Mouse (Mus musculus) ES-Bruce4 (cell line): ENCODE data around the gene Pipox. TPM values are rescaled to one million over a fixed set of nuclear protein-coding genes. Genes with fewer than 3 reads are reported as not detected.

Experiments used
- H3K27ac ChIP-seq: 2 replicates; pipeline ENCODE4 v1.5.1; 2012; ENCODE audit warnings: low read length, inconsistent platforms; ENCODE audit not compliant: insufficient read depth
- H3K27me3 ChIP-seq: 2 replicates; pipeline ENCODE4 v1.6.1; 2012; ENCODE audit warnings: mild to moderate bottlenecking, low read length, inconsistent platforms; ENCODE audit not compliant: control insufficient read depth, poor library complexity, insufficient read depth, severe bottlenecking
- H3K36me3 ChIP-seq: 2 replicates; pipeline ENCODE4 v1.6.1; 2012; ENCODE audit warnings: inconsistent platforms, mild to moderate bottlenecking, low read length, moderate library complexity; ENCODE audit not compliant: control insufficient read depth, poor library complexity, insufficient read depth, severe bottlenecking
- H3K4me1 ChIP-seq: one replicate; pipeline ENCODE4 v1.8.1; 2011; ENCODE audit warnings: low read length; ENCODE audit not compliant: control insufficient read depth, insufficient read depth
- H3K4me3 ChIP-seq: 2 replicates; pipeline ENCODE4 v1.5.1; 2011; ENCODE audit warnings: low read depth, mild to moderate bottlenecking, low read length
- H3K9ac ChIP-seq: 2 replicates; pipeline ENCODE4 v1.6.1; 2012; ENCODE audit warnings: low read depth, mild to moderate bottlenecking, inconsistent platforms; ENCODE audit not compliant: poor library complexity, severe bottlenecking
- H3K9me3 ChIP-seq: replicated peaks from 2 replicates; pipeline ENCODE4 v1.6.1; 2012; ENCODE audit warnings: mild to moderate bottlenecking, low read length, inconsistent platforms; ENCODE audit not compliant: control insufficient read depth, poor library complexity, insufficient read depth, severe bottlenecking
- CTCF ChIP-seq: IDR thresholded peaks from one replicate; pipeline ENCODE4 v1.8.1; 2011; ENCODE audit warnings: low read depth, low read length
- EP300 ChIP-seq: IDR thresholded peaks from 2 replicates; pipeline ENCODE4 v1.6.1; 2011; ENCODE audit warnings: low read depth, low read length; ENCODE audit not compliant: insufficient read depth
- POLR2A ChIP-seq: IDR thresholded peaks from one replicate; pipeline ENCODE4 v1.8.1; 2011; ENCODE audit warnings: low read length; ENCODE audit not compliant: insufficient read depth
- polyA plus RNA-seq: library from polyadenylated mRNA; stranded (reverse); fragments of >200 nt; gene quantifications from 2 replicates; pipeline ENCODE4 v1.2.4, GENCODE M21; 2011; ENCODE audit warnings: low read depth; ENCODE audit not compliant: missing spikeins, insufficient read depth, insufficient read length

The Pipox gene
- polyA plus RNA-seq, 1 experiment, result 14.3 TPM

DNA sequence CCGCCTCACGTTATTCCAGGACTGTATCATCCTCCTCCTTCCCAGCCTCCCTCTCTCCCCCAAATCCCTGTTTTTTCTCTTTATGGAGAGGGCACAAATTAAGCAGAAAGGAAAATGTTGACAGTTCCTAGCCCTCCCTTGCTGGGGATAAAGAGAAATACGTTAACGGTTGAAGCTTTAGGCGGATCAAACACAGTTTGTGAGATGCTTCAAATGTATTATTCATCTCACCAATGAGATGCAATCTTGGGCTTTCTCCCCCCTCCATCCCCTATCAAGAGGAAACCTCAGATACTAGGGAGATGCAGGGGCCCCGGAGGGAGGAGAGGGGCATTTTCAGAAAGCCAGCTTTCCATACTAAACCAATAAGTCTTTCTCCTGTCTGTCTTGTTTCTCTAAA, 15.9 kb upstream of the Pipox start:
- Histone ChIP-seq H3K9ac (no peak overlapping the region), H3K9me3 (no peaks in the 10 kb centered on the region), H3K4me3 (no peak overlapping the region), H3K36me3 (no peaks in the 10 kb centered on the region), H3K27me3 (no peaks in the 10 kb centered on the region), H3K4me1 (peaks cover 5% of the 10 kb centered on the region), H3K27ac (no peak overlapping the region)
- TF ChIP-seq CTCF (no peak), POLR2A (no peak), EP300 (no peak)

DNA sequence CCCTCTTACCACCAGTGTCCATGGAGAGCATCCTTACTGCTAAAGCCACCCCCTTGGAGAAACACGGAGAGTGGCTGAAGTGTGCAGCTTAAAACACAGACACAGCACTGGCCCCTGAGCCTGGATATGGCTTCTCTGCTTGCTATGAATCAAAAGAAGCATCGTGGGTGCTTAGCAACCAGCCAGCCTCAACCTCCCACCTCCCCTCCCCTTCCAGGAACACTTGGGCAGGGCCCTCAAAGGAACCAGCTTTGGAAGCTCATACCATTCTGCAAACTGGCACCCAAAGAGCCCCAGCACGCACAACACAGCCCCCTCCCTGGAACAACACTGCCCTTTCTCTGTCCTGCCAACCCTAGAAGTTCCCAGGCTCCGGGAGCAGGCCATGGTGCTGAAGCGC, 15.5 kb upstream of the Pipox start:
- Histone ChIP-seq H3K9ac (no peak overlapping the region), H3K9me3 (no peaks in the 10 kb centered on the region), H3K27me3 (no peaks in the 10 kb centered on the region), H3K36me3 (no peaks in the 10 kb centered on the region), H3K27ac (no peak overlapping the region), H3K4me3 (no peak overlapping the region), H3K4me1 (peaks cover 5% of the 10 kb centered on the region)
- TF ChIP-seq CTCF, result no peak
- TF ChIP-seq EP300, result no peak
- TF ChIP-seq POLR2A, result no peak

GRCm38 (mm10) chr11:77908468-77908867, 14.6 kb upstream of the Pipox start:
- Histone ChIP-seq H3K4me1 (peaks cover 5% of the 10 kb centered on the region), H3K9me3 (no peaks in the 10 kb centered on the region), H3K27me3 (no peaks in the 10 kb centered on the region)

GRCm38 (mm10) chr11:77906747-77907174, 12.9 kb upstream of the Pipox start:
- Histone ChIP-seq H3K27me3 (no peaks in the 10 kb centered on the region), H3K9ac (peak overlapping the region; percentile 77), H3K36me3 (no peaks in the 10 kb centered on the region), H3K4me3 (peak overlapping the region; percentile 61), H3K27ac (peak overlapping the region; percentile 99), H3K9me3 (no peaks in the 10 kb centered on the region), H3K4me1 (peaks cover 5% of the 10 kb centered on the region)
- no peak for TF ChIP-seq POLR2A
- peak; percentile 85; the same call in 1 of the 2 replicates for TF ChIP-seq EP300

More at GRCm38 (mm10) chr11:77908468-77908867, 14.6 kb upstream of the Pipox start:
- TF ChIP-seq CTCF, result no peak
- no peak for TF ChIP-seq POLR2A
- no peak for TF ChIP-seq EP300
- Histone ChIP-seq H3K27ac (no peak overlapping the region), H3K4me3 (no peak overlapping the region), H3K9ac (no peak overlapping the region), H3K36me3 (no peaks in the 10 kb centered on the region)

DNA sequence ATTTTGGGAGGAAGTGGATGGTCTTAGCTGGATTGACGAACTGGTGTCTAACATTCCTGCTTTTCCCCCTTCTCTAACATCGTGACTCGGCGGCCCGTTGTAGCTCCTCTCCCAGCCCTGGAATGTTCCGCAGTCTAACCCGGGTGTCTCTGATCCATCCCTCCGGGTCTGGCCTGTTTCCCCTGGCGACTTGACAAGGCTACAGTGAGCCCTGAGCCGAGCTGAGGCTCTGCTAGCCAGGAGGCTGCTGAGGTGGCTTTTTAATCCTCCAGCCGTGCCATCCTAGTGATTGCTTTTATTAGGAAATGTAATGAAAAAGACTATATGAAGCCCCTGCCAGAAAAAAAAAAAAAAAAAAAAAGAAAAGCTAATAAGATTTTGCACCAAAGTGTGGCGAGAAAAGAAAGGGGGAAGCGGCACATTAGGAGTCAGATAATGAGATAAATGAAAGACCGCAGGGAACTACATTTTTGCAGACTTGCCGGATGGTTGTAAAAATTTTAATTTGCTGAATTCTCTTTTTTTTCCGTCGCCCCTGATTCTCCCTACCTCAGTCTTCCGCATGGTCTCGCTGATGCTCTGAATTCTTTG, 12.3 kb upstream of the Pipox start:
- no peaks in the 10 kb centered on the region for H3K9me3 ChIP-seq
- peaks cover 5% of the 10 kb centered on the region for H3K4me1 ChIP-seq
- peak overlapping the region; percentile 61 for H3K4me3 ChIP-seq
- TF ChIP-seq POLR2A (no peak), CTCF (no peak)
- H3K36me3 ChIP-seq, result no peaks in the 10 kb centered on the region
- peak overlapping the region; percentile 77 for H3K9ac ChIP-seq
- peak overlapping the region; percentile 99 for H3K27ac ChIP-seq
- no peaks in the 10 kb centered on the region for H3K27me3 ChIP-seq

GRCm38 (mm10) chr11:77904707-77905106, 10.8 kb upstream of the Pipox start:
- Histone ChIP-seq H3K27me3 (no peaks in the 10 kb centered on the region), H3K9ac (peak overlapping the region; percentile 77), H3K9me3 (no peaks in the 10 kb centered on the region), H3K4me3 (no peak overlapping the region), H3K36me3 (no peaks in the 10 kb centered on the region), H3K27ac (peak overlapping the region; percentile 99), H3K4me1 (peaks cover 5% of the 10 kb centered on the region)
- peak; percentile 86 for TF ChIP-seq EP300
- no peak for TF ChIP-seq POLR2A
